Mouse (Mus musculus) CH12.LX (cell line): Measurements from ENCODE around the gene Dennd1a. TPM values are rescaled to one million over a fixed set of nuclear protein-coding genes. Genes with fewer than 3 reads are reported as not detected.

Experiments
- DNase-seq: peaks from one replicate; pipeline ENCODE4 v3.0.0-alpha.2; 2013; ENCODE audit errors: extremely low read depth
- H3K27ac ChIP-seq: 2 replicates; pipeline ENCODE4 v1.5.1; 2012; ENCODE audit warnings: low read depth, mild to moderate bottlenecking, control low read depth, moderate library complexity; ENCODE audit not compliant: insufficient read depth
- H3K27me3 ChIP-seq: replicated peaks from 2 replicates; pipeline ENCODE3; 2012; ENCODE audit warnings: inconsistent platforms
- H3K36me3 ChIP-seq, 2 experiments: replicated peaks in 1 of 2; 2 replicates each; pipeline versions ENCODE3 to v1.6.1; 2012; ENCODE audit warnings: inconsistent platforms in 1 of 2, low read length in 1 of 2, mild to moderate bottlenecking in 1 of 2, mixed read lengths in 1 of 2, moderate library complexity in 1 of 2; ENCODE audit not compliant: control insufficient read depth in 1 of 2, insufficient read depth in 1 of 2
- H3K4me1 ChIP-seq, 2 experiments: 2 replicates each; pipeline ENCODE4 v1.6.1; 2012; ENCODE audit warnings: inconsistent platforms in 1 of 2, moderate library complexity in 1 of 2; ENCODE audit not compliant: insufficient read depth in 2 of 2, control insufficient read depth in 1 of 2
- H3K4me2 ChIP-seq: 2 replicates; pipeline ENCODE4 v1.6.1; 2012; ENCODE audit warnings: low read depth, mild to moderate bottlenecking, control low read depth; ENCODE audit not compliant: poor library complexity, insufficient read depth, severe bottlenecking
- H3K4me3 ChIP-seq, 3 experiments: fragments of 150-350 bp in 1 of 3; sonication (generic) in 1 of 3; replicated peaks in 1 of 3; 2 replicates each; pipeline versions ENCODE3 to v1.5.1; 2011 to 2012; ENCODE audit warnings: low read depth in 2 of 3, low read length in 2 of 3, mild to moderate bottlenecking in 2 of 3, moderate library complexity in 2 of 3, control low read depth in 1 of 3, improper control_type of control experiment in 1 of 3, inconsistent platforms in 1 of 3, mixed read lengths in 1 of 3; ENCODE audit not compliant: poor library complexity in 1 of 3
- H3K79me2 ChIP-seq: replicated peaks from 2 replicates; pipeline ENCODE4 v1.6.1; 2012; ENCODE audit warnings: mild to moderate bottlenecking, moderate library complexity; ENCODE audit not compliant: control insufficient read depth, poor library complexity, insufficient read depth, severe bottlenecking; ENCODE audit errors: extremely low read depth
- H3K9ac ChIP-seq: 2 replicates; pipeline ENCODE4 v1.6.1; 2012; ENCODE audit warnings: low read depth, mild to moderate bottlenecking, control low read depth, moderate library complexity; ENCODE audit not compliant: insufficient read depth
- H3K9me3 ChIP-seq: replicated peaks from 2 replicates; pipeline ENCODE3; 2012; ENCODE audit warnings: low read length, inconsistent platforms, mixed read lengths
- ETS1 ChIP-seq: conservative IDR thresholded peaks from 2 replicates; pipeline ENCODE4 v1.6.1; 2012; ENCODE audit warnings: low read depth, mild to moderate bottlenecking, inconsistent platforms, low read length, improper control_type of control experiment, moderate library complexity
- GABPA ChIP-seq: IDR thresholded peaks from 2 replicates; pipeline ENCODE4 v1.6.1; 2012; ENCODE audit warnings: low read depth, low read length, improper control_type of control experiment, inconsistent platforms; ENCODE audit not compliant: insufficient replicate concordance
- HCFC1 ChIP-seq: IDR thresholded peaks from 2 replicates; pipeline ENCODE4 v1.6.1; 2012; ENCODE audit warnings: low read depth, mild to moderate bottlenecking, inconsistent platforms, low read length, improper control_type of control experiment
- IRF4 ChIP-seq: IDR thresholded peaks from 2 replicates; pipeline ENCODE4 v1.6.1; 2014; ENCODE audit warnings: low read depth, mild to moderate bottlenecking, inconsistent platforms, low read length, improper control_type of control experiment
- JUN ChIP-seq: IDR thresholded peaks from 2 replicates; pipeline ENCODE4 v1.6.1; 2011; ENCODE audit warnings: low read depth, mild to moderate bottlenecking, low read length, improper control_type of control experiment, moderate library complexity; ENCODE audit not compliant: insufficient read depth
- JUND ChIP-seq: conservative IDR thresholded peaks from 2 replicates; pipeline ENCODE4 v1.6.1; 2011; ENCODE audit warnings: low read depth, low read length, improper control_type of control experiment
- KAT2A ChIP-seq: IDR thresholded peaks from 2 replicates; pipeline ENCODE4 v1.6.1; 2012; ENCODE audit warnings: low read length, improper control_type of control experiment, inconsistent platforms; ENCODE audit not compliant: insufficient replicate concordance
- MAX ChIP-seq: IDR thresholded peaks from 2 replicates; pipeline ENCODE4 v1.6.1; 2011; ENCODE audit warnings: low read length, improper control_type of control experiment
- MXI1 ChIP-seq: IDR thresholded peaks from 2 replicates; pipeline ENCODE4 v1.6.1; 2011; ENCODE audit warnings: mild to moderate bottlenecking, low read depth, low read length, improper control_type of control experiment
- MYC ChIP-seq: IDR thresholded peaks from 2 replicates; pipeline ENCODE4 v1.6.1; 2011; ENCODE audit warnings: low read depth, mild to moderate bottlenecking, improper control_type of control experiment, low read length
- NRF1 ChIP-seq: IDR thresholded peaks from 2 replicates; pipeline ENCODE4 v1.6.1; 2014; ENCODE audit warnings: low read depth, mild to moderate bottlenecking, inconsistent platforms, low read length, improper control_type of control experiment, moderate library complexity
- POLR2AphosphoS2 ChIP-seq: IDR thresholded peaks from 2 replicates; pipeline ENCODE4 v1.6.1; 2011; ENCODE audit warnings: low read depth, low read length, improper control_type of control experiment
- RCOR1 ChIP-seq: conservative IDR thresholded peaks from 2 replicates; pipeline ENCODE4 v1.6.1; 2012; ENCODE audit warnings: low read depth, mild to moderate bottlenecking, inconsistent platforms, low read length, improper control_type of control experiment
- SMC3 ChIP-seq: IDR thresholded peaks from 2 replicates; pipeline ENCODE4 v1.6.1; 2011; ENCODE audit warnings: low read depth, low read length, improper control_type of control experiment
- TBP ChIP-seq: conservative IDR thresholded peaks from 2 replicates; pipeline ENCODE4 v1.6.1; 2011; ENCODE audit warnings: low read depth, low read length, improper control_type of control experiment
- UBTF ChIP-seq: IDR thresholded peaks from 2 replicates; pipeline ENCODE4 v1.6.1; 2012; ENCODE audit warnings: low read depth, mild to moderate bottlenecking, inconsistent platforms, low read length, improper control_type of control experiment, moderate library complexity
- USF1 ChIP-seq: IDR thresholded peaks from 2 replicates; pipeline ENCODE4 v1.6.1; 2014; ENCODE audit warnings: low read depth, mild to moderate bottlenecking, inconsistent platforms, low read length, improper control_type of control experiment
- USF2 ChIP-seq: conservative IDR thresholded peaks from 2 replicates; pipeline ENCODE4 v1.6.1; 2011; ENCODE audit warnings: low read depth, low read length, improper control_type of control experiment
- ZC3H11A ChIP-seq: IDR thresholded peaks from 2 replicates; pipeline ENCODE4 v1.6.1; 2012; ENCODE audit warnings: low read depth, mild to moderate bottlenecking, inconsistent platforms, low read length, improper control_type of control experiment
- ZKSCAN1 ChIP-seq: IDR thresholded peaks from 2 replicates; pipeline ENCODE4 v1.6.1; 2012; ENCODE audit warnings: low read depth, inconsistent platforms, low read length, improper control_type of control experiment, borderline replicate concordance
- ZMIZ1 ChIP-seq: IDR thresholded peaks from 2 replicates; pipeline ENCODE4 v1.6.1; 2012; ENCODE audit warnings: low read depth, mild to moderate bottlenecking, inconsistent platforms, low read length, improper control_type of control experiment
- dilution Hi-C: fragments of 300-500 bp; cut with MboI; formaldehyde crosslinking; loops from 2 replicates; pipeline ENCODE4 v1.14.3; 2020; ENCODE audit warnings: low sequenced_read_pairs; ENCODE audit not compliant: extremely low pct_unique_long_range_greater_than_20kb, extremely low pct_ligation_motif_present
- in situ Hi-C: fragments of 300-500 bp; cut with MboI; formaldehyde crosslinking; loops from 3 replicates; pipeline ENCODE4 v1.14.3; 2019; ENCODE audit warnings: low sequenced_read_pairs, low pct_ligation_motif_present, low pct_unique_long_range_greater_than_20kb, mixed read lengths
- polyA plus RNA-seq: library from polyadenylated mRNA; unstranded; fragments of >175 nt; gene quantifications from 2 replicates; pipeline ENCODE4 v1.2.1, GENCODE M21; 2012; ENCODE audit warnings: low read depth; ENCODE audit not compliant: insufficient read length
- total RNA-seq, 2 experiments: library from RNA; depleted of rRNA; stranded (reverse); fragments of 300-350 nt in 1 of 2; fragments of >200 nt in 1 of 2; gene quantifications; 2 replicates each; pipeline ENCODE4 v1.2.3; 2012 to 2014

Gene Dennd1a
- total and polyA plus RNA-seq, 3 experiments = 2.7 to 7.3 (median 4.3) TPM

DNA sequence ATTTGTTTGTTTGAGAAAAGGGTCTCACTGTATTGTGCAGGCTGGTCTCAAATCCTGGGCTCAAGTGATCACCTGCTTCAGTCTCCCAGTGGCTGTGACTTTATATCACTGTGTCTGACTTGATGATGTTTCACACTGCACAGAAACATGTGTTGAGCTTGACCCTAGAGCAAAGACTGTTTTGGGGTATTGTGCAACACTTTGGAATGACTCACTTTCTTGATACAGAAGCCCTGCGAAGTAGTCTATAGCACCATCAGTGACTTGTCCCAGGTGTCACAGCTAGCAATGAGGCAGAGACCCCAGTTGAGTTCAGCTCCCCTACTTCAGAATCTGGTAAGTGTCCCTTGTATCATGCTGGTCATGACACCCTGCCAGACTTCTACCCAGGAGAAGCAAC is 429.7 kb downstream of the Dennd1a start:
- in situ Hi-C loops (no loop called here), dilution Hi-C loops (no loop called here)
- Histone ChIP-seq H3K9ac (no peak overlapping the region), H3K9me3 (no peaks in the 10 kb centered on the region), H3K4me2 (no peak overlapping the region), H3K79me2 (no peaks in the 10 kb centered on the region), H3K4me1 (peaks cover 14 to 41% of the 10 kb centered on the region in 2 experiments), H3K27me3 (no peaks in the 10 kb centered on the region), H3K36me3 (peaks cover 0 to 21% of the 10 kb centered on the region in 2 experiments), H3K27ac (no peak overlapping the region), H3K4me3 (no peak overlapping the region)
- DNase-seq = no peak
- TF ChIP-seq ZMIZ1 = no peak
- no peak for TF ChIP-seq ETS1
- no peak for TF ChIP-seq GABPA
- TF ChIP-seq RCOR1 = no peak
- TF ChIP-seq JUND = no peak
- no peak for TF ChIP-seq NRF1
- no peak for TF ChIP-seq USF2
- TF ChIP-seq IRF4 = no peak
- TF ChIP-seq POLR2AphosphoS2 = no peak
- no peak for TF ChIP-seq HCFC1
- TF ChIP-seq USF1 = no peak
- no peak for TF ChIP-seq MXI1
- no peak for TF ChIP-seq UBTF
- no peak for TF ChIP-seq SMC3
- TF ChIP-seq TBP = no peak

DNA sequence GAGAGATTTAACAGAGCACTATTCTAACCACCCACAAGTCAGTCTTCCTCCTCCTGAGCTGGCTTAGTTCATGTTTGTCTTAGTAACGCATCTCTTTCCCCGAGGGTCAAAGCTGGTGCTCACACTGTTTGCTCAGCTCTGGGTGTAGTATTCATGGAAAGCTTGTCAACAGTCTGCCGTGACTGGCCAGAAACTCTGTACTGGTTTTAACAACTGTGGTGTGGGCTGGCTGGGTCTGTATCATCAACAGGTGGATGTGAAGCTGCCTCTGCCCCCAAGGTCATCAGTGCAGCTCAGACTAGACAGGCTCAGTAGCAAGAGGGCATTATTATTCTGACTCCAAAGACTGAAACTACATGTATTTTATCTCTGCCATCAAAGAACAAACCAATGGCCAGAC is 430.2 kb downstream of the Dennd1a start:
- no peak for DNase-seq
- Histone ChIP-seq H3K9me3 (no peaks in the 10 kb centered on the region), H3K79me2 (no peaks in the 10 kb centered on the region), H3K4me2 (no peak overlapping the region), H3K4me1 (peaks cover 14 to 47% of the 10 kb centered on the region in 2 experiments), H3K36me3 (peaks cover 0 to 21% of the 10 kb centered on the region in 2 experiments), H3K27ac (no peak overlapping the region), H3K27me3 (no peaks in the 10 kb centered on the region), H3K4me3 (no peak overlapping the region), H3K9ac (no peak overlapping the region)
- TF ChIP-seq MYC (no peak), TBP (no peak), SMC3 (no peak), ZKSCAN1 (no peak), ZC3H11A (no peak), USF1 (no peak), HCFC1 (no peak), USF2 (no peak), JUN (no peak), KAT2A (no peak), MAX (no peak), JUND (no peak), NRF1 (no peak)
- in situ Hi-C loops = no loop called here
- dilution Hi-C loops = no loop called here
